Mouse (Mus musculus): ENCODE results near the gene Chst13. TPM values are rescaled to one million over a fixed set of nuclear protein-coding genes. Genes with fewer than 3 reads are reported as not detected.

Chst13 gene
- polyA plus RNA-seq, 1 experiment from 2014 or later = 10.3 TPM

DNA sequence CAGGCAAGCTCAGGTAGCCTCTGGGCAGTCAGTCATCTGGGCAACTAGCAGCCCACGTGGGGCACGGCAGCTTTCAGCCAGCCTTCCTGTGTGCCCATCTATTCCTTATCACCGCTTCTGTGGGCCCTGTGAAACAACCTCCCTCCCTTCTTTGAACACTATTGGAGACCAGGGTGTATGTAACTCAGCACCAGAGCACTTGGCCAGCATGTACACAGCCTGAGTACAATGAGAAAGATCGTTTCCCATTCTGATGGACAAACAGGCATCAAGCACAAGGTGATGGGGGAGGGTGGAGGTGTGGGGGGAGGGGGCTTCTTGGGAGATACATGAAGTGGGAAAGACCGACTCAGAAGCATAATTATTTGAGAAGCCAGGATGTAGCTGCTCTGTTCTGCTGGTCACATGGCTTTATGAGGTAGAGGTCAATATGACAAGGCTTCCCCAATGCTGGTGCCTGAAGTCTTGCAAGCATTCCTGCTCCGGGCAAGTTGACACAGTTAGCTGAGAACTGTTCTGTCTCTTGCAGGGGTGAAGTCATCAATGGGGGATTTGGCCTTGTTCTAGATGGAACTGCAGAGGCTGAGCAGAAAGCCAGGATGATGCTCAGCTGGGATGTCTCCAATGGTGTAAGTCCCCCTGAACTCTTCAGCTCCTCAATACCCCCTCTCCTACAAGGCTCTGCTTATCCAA, 36.1 kb upstream of the Chst13 start:
- no peak overlapping the region for H3K4me3 ChIP-seq (ENCODE audit: low read depth, low read length)
- no peaks in the 10 kb centered on the region for H3K27me3 ChIP-seq (ENCODE audit: insufficient read depth, low read length)
- TF ChIP-seq CTCF (IDR thresholded peaks at IDR 0.05; ENCODE audit: low read depth) (no peak), EP300 (IDR thresholded peaks at IDR 0.05; ENCODE audit: low read depth) (no peak)
- no peak for ATAC-seq
- DNase-seq = no peak
- H3K27ac ChIP-seq (ENCODE audit: low read depth) = no peak overlapping the region
- H3K4me1 ChIP-seq (ENCODE audit: insufficient read depth) = no peaks in the 10 kb centered on the region
- no peak overlapping the region for H3K4me2 ChIP-seq (ENCODE audit: low read depth, low read length)
- 62% methylated on average over 6 of the region's 6 CpGs for WGBS (ENCODE audit: insufficient replicate concordance)
- H3K9ac ChIP-seq (replicated peaks) = no peak overlapping the region
- no peaks in the 10 kb centered on the region for H3K9me3 ChIP-seq (ENCODE audit: low read length)
- peaks cover 17% of the 10 kb centered on the region; the same call in 1 of the 2 replicates for H3K36me3 ChIP-seq (replicated peaks; ENCODE audit: insufficient read depth, low read length)

DNA sequence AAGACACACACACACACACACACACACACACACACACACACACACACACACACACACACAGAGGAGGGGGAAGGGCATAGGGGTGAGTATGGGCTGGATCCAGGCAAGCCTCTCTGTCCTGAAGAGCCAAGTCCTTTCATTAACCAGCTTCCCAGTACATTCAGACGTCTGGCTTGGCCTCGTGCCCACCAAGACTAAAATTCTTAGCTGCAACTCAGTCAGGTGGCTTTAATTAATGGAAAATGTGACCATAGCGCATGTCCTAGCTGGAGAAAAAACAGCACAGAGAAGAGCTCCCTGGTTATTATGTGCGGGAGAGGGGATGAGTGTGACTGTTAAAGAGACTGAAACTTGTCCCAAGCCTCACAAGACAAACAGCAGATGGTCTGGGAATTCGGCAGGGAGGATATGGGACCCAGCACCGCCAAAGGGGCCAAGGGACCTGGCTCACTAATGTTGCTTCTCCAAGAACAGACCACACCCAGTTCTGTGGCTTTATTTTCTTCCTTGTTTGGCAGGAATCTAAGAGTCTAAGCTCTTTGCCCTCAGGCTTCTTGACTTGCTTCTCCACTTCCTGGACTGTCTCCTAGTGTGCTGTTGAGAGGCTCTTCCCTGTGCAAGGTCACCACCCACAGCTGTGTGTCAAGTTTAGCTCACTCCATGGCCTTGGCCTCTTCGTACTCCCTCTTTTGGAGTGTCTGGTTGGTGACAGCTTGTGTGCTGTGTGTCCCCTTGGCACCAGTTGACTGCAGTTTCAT, 35.2 kb upstream of the Chst13 start:
- H3K4me1 ChIP-seq (ENCODE audit: insufficient read depth) = no peaks in the 10 kb centered on the region
- no peak overlapping the region for H3K9ac ChIP-seq (replicated peaks)
- ATAC-seq (no peak), DNase-seq (no peak)
- 50% methylated on average over 7 of the region's 7 CpGs for WGBS (ENCODE audit: insufficient replicate concordance)
- H3K4me2 ChIP-seq (ENCODE audit: low read depth, low read length) = no peak overlapping the region
- no peaks in the 10 kb centered on the region for H3K9me3 ChIP-seq (ENCODE audit: low read length)
- H3K36me3 ChIP-seq (replicated peaks; ENCODE audit: insufficient read depth, low read length) = peaks cover 17% of the 10 kb centered on the region; the same call in 1 of the 2 replicates
- H3K4me3 ChIP-seq (ENCODE audit: low read depth, low read length) = no peak overlapping the region
- TF ChIP-seq CTCF (IDR thresholded peaks at IDR 0.05; ENCODE audit: low read depth) = no peak
- no peak for TF ChIP-seq EP300 (IDR thresholded peaks at IDR 0.05; ENCODE audit: low read depth)
- H3K27ac ChIP-seq (ENCODE audit: low read depth) = no peak overlapping the region; the same call in 1 of the 2 replicates
- H3K27me3 ChIP-seq (ENCODE audit: insufficient read depth, low read length) = no peaks in the 10 kb centered on the region

DNA sequence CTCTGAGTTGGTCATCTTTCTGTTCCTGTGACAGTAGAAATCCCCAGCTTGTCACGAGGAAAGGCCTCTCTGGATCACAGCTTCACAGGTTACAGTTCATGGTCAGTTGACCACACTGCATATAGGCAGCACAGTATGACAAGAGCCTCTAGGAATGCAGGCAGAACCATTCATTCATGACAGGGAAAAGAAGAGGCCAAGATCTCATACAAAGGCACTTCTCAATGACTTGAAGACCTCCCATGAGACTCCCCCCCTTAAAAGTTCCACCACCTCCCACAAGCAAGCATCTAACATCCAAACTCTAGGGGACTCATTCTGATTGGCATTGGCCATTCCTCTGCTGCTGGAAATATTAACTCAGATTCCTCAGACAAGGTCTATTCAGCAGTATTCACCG, 34.5 kb upstream of the Chst13 start:
- 57% methylated on average over 2 of the region's 2 CpGs for WGBS (ENCODE audit: insufficient replicate concordance)
- no peak overlapping the region for H3K4me2 ChIP-seq (ENCODE audit: low read depth, low read length)
- ATAC-seq (no peak), DNase-seq (no peak)
- H3K27ac ChIP-seq (ENCODE audit: low read depth) = no peak overlapping the region
- no peak overlapping the region for H3K9ac ChIP-seq (replicated peaks)
- TF ChIP-seq EP300 (IDR thresholded peaks at IDR 0.05; ENCODE audit: low read depth) (no peak), CTCF (IDR thresholded peaks at IDR 0.05; ENCODE audit: low read depth) (no peak)
- H3K36me3 ChIP-seq (replicated peaks; ENCODE audit: insufficient read depth, low read length) = peaks cover 17% of the 10 kb centered on the region; the same call in 1 of the 2 replicates
- no peak overlapping the region for H3K4me3 ChIP-seq (ENCODE audit: low read depth, low read length)
- no peaks in the 10 kb centered on the region for H3K27me3 ChIP-seq (ENCODE audit: insufficient read depth, low read length)
- H3K4me1 ChIP-seq (ENCODE audit: insufficient read depth) = no peaks in the 10 kb centered on the region
- no peaks in the 10 kb centered on the region for H3K9me3 ChIP-seq (ENCODE audit: low read length)

DNA sequence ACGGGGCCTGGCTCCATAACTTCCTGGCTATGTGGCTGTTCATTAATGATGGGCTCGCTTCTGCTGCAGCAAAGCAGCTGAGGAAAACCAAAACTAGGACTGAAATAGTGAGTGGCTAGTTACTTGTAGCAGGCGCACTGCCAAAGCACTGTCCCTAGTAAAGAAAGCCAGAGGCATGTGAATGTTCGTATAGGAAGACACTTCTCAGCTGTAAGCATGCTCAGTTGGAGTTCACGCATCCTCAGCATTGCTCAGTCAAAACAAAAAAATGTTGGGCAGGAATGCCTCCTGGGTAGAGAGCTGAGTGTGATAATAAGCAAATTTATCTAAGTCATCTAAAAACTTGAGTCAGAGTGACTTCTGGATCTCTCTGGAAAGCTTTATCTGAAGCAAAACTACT, 33.2 kb upstream of the Chst13 start:
- no peak for ATAC-seq
- H3K4me3 ChIP-seq (ENCODE audit: low read depth, low read length) = no peak overlapping the region
- H3K27me3 ChIP-seq (ENCODE audit: insufficient read depth, low read length) = no peaks in the 10 kb centered on the region
- TF ChIP-seq CTCF (IDR thresholded peaks at IDR 0.05; ENCODE audit: low read depth) (no peak), EP300 (IDR thresholded peaks at IDR 0.05; ENCODE audit: low read depth) (no peak)
- no peak for DNase-seq
- no peak overlapping the region for H3K27ac ChIP-seq (ENCODE audit: low read depth)
- WGBS (ENCODE audit: insufficient replicate concordance) = 57% methylated on average over 5 of the region's 5 CpGs
- no peaks in the 10 kb centered on the region for H3K4me1 ChIP-seq (ENCODE audit: insufficient read depth)
- peaks cover 14% of the 10 kb centered on the region; the same call in 1 of the 2 replicates for H3K36me3 ChIP-seq (replicated peaks; ENCODE audit: insufficient read depth, low read length)
- no peaks in the 10 kb centered on the region for H3K9me3 ChIP-seq (ENCODE audit: low read length)
- H3K4me2 ChIP-seq (ENCODE audit: low read depth, low read length) = no peak overlapping the region
- H3K9ac ChIP-seq (replicated peaks) = no peak overlapping the region

DNA sequence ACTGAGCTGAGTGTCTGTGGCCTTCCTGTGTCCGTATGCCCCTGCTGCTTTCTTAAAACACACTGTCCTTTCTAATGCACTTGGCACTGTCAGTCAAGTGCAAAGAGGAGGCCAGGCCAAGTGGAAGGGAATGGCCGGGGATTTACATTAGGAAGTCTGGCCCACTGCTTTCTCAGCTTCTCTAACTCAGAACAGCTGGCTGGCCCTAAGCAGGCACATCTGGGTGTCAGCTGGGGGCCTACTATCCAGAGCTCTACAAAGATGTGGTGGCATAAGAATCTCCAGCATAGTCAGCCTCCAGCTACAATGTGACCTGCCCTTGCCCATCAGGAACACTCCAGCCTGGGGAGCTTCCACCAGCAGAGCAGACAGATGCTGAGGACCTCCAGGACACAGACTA, 25.0 kb upstream of the Chst13 start:
- Histone ChIP-seq H3K9me3 (ENCODE audit: low read length) (no peaks in the 10 kb centered on the region), H3K4me1 (ENCODE audit: insufficient read depth) (no peaks in the 10 kb centered on the region), H3K4me2 (ENCODE audit: low read depth, low read length) (no peak overlapping the region), H3K4me3 (ENCODE audit: low read depth, low read length) (no peak overlapping the region), H3K27ac (ENCODE audit: low read depth) (no peak overlapping the region), H3K27me3 (ENCODE audit: insufficient read depth, low read length) (no peaks in the 10 kb centered on the region), H3K36me3 (replicated peaks; ENCODE audit: insufficient read depth, low read length) (peaks cover 3% of the 10 kb centered on the region; the same call in 1 of the 2 replicates), H3K9ac (replicated peaks) (no peak overlapping the region)
- ATAC-seq = no peak
- 77% methylated on average over 2 of the region's 2 CpGs for WGBS (ENCODE audit: insufficient replicate concordance)
- no peak for TF ChIP-seq EP300 (IDR thresholded peaks at IDR 0.05; ENCODE audit: low read depth)
- TF ChIP-seq CTCF (IDR thresholded peaks at IDR 0.05; ENCODE audit: low read depth) = no peak
- no peak for DNase-seq

DNA sequence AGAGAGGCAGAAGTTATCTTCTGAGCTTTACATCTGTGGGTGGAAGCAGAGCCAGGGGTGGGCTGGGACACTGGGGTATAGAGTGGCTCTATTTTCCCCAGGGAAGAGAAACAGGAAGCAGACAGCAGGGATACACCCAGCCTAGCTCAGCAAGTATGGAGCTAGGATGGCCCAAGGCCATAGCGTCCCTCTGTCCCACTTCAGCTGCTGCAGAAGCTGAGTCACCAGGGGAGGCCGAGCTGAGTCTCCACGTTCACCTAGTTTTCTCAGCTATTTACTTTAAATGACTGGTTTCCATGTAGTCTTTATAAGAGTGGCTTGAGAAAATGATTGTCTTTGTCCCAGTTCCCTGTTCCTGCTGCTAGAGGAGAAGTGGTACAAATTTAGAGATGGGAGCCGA, 23.5 kb upstream of the Chst13 start:
- Histone ChIP-seq H3K4me2 (ENCODE audit: low read depth, low read length) (no peak overlapping the region), H3K4me1 (ENCODE audit: insufficient read depth) (no peaks in the 10 kb centered on the region), H3K4me3 (ENCODE audit: low read depth, low read length) (no peak overlapping the region), H3K27ac (ENCODE audit: low read depth) (no peak overlapping the region), H3K9me3 (ENCODE audit: low read length) (no peaks in the 10 kb centered on the region), H3K27me3 (ENCODE audit: insufficient read depth, low read length) (no peaks in the 10 kb centered on the region), H3K9ac (replicated peaks) (no peak overlapping the region), H3K36me3 (replicated peaks; ENCODE audit: insufficient read depth, low read length) (peaks cover 3% of the 10 kb centered on the region; the same call in 1 of the 2 replicates)
- no peak for DNase-seq
- WGBS (ENCODE audit: insufficient replicate concordance) = 59% methylated on average over 4 of the region's 4 CpGs
- TF ChIP-seq CTCF (IDR thresholded peaks at IDR 0.05; ENCODE audit: low read depth) (no peak), EP300 (IDR thresholded peaks at IDR 0.05; ENCODE audit: low read depth) (no peak)
- no peak for ATAC-seq

All from liver, postnatal 0 days (tissue).